Mouse (Mus musculus): ENCODE measurements at regions not wholly inside any gene's neighbourhood (a gene's known extent, or its start where the extent isn't known, plus 50 kb on each side); places are given as distances from the start of the nearest gene placed in this dataset.
A peak's percentile ranks its signal among the peaks of the same experiment; 100 is the strongest.

DNA sequence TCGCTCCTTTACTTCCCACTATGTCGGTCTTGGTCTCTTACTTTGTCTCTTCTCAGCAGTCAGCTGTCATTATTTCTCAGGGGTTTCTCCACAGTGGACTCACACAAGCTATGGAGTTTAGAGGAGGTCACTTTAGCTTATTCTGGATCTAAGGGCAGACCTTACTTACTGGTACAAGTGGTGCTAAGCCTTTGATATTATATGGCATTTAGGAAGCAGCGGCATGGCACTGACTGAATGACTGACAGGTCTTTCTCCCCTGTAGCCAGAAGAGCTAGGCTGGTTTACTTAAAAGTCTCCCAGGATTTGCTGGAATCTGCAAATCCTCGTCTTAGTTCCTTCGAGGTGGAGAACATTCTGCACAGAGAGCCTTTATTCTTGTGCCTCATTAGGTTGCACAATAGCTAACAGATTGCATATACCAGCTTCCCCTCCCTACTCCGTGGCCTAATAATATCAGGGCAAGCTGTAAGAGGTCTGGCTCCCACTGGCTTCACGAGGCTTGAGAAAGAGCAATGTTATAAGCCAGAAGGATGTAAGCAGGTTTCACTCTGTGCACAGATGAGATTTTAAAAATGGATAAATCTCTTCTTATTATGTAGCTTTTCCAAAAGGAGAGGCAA, 214.1 kb upstream of the 4930583I09Rik start:
- peak in 1 of 2 experiments; percentile 41 for DNase-seq (ENCODE audit: inconsistent age in 2 of 2, low spot score in 1 of 2)

DNA sequence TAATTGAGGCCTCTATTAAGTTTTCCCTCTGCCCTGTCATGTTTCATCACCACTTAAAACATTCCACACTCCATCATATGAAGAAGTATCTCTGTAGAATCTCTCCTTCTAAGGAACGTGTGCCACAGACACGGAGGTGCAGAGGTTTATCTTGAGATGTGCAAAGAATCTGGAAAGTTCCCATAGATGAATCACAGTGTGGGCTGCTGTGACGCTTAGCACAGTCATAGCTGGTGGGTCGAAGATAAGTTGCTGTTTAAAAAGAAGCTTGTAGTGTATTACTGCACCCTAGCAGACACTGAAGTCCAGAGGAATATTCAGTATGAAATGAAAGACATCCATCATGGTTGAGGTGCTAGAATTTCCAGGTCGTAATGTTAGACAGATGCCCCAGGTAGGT, 179.9 kb upstream of the 4930583I09Rik start:
- DNase-seq (ENCODE audit: inconsistent age in 2 of 2, low spot score in 1 of 2) = no peak

DNA sequence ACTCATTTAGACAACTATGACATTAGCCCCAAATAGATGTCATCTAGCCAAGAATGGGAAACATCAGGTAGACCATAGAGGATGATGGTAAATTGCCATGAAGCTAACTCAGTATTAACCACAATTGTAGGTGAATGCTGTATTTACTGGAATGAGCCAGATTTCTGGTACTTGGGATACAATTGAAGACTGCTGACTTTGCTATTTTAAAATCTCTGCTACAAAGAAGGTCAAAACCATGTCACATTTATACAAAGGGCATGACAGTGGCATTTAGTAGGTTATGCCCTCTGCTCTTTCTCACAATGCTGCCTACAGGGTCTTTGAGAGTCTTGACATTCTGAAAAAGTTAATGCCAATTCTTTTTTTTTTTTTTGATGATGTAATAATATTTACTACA, 178.8 kb upstream of the 4930583I09Rik start:
- no peak for DNase-seq (ENCODE audit: inconsistent age in 2 of 2, low spot score in 1 of 2)

DNA sequence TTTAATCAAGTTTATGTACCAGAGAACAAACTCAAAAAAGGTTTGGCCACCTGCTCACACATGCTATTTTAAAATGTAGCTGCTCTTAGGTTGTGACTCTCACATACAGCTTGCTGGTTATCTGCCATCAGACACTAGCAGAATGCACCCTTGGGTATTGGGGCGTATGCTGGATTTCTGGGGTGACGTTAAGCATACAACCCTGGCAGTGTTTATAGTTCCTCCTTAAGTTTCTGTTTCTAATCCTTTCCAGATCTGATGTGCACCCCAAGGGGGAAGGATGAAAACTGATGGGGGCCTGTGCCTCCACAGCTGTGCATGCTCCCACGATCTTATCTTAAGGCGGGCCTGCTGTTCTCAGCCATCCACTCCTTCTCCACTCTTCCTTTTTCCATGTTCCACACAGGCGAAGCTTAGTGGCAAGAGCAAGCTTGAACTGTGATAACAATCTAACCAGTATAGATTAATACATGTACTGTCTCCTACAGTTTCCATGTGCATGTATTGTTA, 164.8 kb upstream of the 4930583I09Rik start:
- no peak for DNase-seq (ENCODE audit: inconsistent age in 2 of 2, low spot score in 1 of 2)

DNA sequence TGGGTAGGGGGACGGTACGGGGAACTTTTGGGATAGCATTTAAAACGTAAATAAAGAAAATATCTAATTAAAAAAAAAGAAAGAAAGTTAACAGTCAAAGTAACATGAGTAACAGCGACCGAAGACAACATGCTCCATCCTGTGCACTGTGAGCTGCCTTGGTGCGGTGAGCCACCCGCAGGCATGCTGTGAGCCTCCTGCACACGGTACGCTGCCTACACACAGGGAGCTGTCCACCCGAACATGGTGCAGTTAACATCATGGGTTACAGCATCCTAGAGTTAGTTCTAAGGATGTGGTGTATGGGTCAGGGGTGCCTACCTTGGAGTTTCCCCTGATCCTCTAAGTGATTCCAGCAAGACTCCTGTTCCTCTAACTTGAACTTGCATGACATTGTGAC, 158.6 kb upstream of the 4930583I09Rik start:
- no peak for DNase-seq (ENCODE audit: inconsistent age in 2 of 2, low spot score in 1 of 2)

DNA sequence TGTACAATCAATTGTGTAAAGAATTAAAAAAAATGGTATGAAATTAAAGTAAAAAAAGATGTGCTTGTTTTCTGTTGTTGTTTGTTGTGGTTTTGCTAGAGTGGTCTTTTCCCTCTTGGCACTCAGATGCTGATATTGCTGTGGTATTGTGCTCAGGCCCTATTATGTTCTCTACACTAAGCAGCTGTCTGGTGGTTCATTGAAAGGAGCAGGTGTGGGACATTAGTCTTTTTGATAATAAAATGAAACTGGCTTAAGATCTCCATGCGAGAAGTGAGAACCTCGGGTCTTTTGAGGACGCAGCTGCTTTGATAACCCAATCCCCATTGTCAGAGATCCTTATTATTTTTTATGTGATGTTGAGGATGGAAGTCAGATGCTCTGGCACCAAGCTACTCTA, 155.4 kb upstream of the 4930583I09Rik start:
- no peak for DNase-seq (ENCODE audit: inconsistent age in 2 of 2, low spot score in 1 of 2)

DNA sequence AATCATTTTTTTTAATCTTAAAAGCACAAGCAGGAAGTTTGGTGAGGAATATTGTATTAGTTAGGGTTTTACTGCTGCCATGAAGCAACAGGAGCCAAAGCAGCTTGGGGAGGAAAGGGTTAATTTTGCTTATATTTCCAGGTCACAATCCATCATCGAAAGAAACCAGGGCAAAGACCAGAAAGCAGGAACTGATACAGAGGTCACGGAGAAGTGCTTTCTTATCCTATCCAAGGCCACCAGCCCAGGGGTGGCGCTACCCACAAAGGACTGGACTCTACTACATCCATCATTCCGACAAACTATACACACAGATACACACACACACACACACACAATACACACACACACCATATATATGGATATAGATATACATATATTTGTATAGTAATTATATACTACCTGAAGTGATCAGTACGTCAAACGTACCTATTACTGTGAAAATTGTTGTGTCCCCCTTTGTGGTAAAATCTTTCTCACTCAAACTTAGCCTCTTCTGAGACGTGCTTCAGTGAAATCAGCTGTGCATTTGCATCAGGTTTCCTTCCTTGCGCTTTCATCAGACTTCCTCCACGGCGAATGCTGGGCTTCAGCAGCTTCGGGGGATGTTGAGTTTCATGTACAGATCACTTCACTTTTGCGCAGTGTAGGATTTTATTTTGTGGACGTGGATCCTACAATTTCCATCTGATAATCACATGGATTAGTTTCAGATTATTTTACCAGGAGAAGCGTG, 148.6 kb upstream of the 4930583I09Rik start:
- DNase-seq (ENCODE audit: inconsistent age in 2 of 2, low spot score in 1 of 2) = no peak

DNA sequence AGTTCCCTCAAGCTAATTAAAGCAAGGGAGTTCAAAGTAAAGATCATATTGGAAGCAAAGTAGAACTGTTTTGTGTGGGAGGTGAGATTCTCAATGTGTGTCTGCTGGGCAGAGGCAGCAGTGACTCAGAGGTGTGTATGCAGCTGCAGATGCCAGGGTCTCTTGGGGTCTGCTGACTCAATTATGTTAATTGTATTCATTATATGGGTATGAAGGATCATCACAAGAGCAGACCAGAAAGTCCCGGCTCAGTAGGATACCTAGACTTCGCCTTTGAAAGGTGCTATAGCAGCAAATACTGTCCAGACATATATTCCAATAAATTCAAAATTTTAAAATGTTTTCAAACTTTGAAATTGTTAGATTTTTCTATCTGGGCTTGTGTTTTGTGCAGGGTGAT, 147.6 kb upstream of the 4930583I09Rik start:
- no peak for DNase-seq (ENCODE audit: inconsistent age in 2 of 2, low spot score in 1 of 2)

DNA sequence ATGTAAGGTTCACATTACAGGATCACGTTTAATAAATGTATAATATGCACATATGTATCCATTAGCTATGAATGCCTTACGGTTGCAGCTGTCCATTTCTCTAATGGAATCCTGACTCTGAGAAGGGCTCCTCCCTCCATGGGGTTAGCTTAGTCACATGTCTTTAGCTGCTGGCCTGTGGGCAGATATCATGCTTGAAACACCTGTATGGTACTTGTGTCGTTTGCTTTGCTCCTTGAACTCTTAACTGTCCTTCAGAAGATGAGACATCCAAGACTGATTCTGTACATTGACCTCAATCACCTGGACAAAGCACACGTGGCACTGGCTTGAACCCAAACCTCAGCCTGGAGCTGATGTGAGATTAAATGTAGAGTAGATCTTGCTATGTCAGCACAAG, 128.3 kb upstream of the 4930583I09Rik start:
- no peak for DNase-seq (ENCODE audit: inconsistent age in 2 of 2, low spot score in 1 of 2)

DNA sequence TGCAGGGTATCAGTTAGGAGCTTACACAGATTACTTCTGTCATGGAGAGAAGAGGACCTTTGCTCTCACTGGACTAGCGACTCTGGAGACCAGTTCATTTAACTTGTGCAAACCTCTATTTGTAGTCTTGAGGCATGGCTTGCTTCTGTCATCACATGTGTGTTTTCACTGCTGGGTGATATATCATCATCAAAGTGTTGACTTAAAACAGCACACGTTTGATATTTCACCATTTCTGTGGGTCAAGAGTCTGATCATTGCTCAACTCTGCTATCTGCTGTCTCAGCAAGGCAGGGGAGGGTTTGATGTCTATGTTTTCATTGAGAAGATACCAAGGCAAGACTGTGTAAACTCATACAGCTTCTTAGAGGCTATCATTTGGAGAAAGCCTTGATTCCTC, 126.0 kb upstream of the 4930583I09Rik start:
- no peak for DNase-seq (ENCODE audit: inconsistent age in 2 of 2, low spot score in 1 of 2)

DNA sequence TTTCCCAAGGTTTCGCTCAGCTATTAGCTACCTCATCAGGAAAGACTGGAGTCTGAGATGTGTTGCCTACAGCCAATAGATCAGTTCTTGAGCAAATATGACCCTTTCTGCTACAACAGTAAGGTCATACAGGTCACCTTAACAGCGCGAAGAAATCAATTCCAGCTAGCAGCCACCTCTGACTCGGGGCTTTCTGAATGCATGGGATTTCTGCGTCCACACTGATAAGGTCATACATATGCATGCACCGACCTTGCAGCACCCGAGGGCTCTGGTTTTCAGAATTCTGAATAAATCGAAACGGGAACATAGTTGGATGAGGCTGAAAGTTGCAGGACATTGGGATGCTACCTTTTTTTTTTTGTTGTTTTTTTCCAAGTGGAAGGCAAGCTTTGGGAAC, 121.6 kb upstream of the 4930583I09Rik start:
- no peak for DNase-seq (ENCODE audit: inconsistent age in 2 of 2, low spot score in 1 of 2)

DNA sequence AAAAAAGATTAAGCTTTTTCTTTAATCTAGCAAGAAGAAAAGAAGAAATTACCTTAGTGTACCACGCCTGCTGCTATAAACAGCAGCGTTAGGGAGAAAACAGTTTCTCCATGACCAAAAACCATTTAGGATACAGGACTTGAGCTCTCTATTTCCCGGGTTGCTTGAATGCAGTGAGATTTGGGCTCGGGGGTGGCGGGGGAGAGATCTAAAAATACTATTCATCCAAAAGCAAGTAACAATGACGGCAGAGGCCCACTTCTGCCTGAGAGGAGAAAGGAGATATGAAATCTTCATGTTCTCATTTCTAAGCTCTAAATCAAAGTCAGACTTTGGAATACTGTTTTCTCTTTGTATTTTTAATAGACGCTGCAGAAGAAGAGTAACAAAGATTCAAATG, 120.6 kb upstream of the 4930583I09Rik start:
- no peak for DNase-seq (ENCODE audit: inconsistent age in 2 of 2, low spot score in 1 of 2)

DNA sequence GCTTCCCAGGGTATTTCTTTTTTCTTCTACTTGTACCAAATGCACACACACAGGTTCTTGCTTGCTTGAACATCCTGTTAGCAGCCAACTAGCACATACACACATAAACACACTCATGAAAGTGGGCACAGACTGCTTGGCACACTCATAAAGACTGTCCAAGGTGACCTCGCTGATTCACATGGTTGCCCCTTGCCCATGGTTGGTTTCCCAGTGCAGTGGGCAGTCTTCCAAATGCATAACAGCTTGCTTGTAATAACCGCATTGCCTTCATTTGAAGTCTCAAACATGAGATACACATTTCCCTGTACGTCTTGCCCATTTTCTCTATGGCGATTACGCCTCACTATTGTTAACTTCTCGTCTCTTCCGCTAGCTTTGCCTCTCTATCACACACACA, 117.4 kb upstream of the 4930583I09Rik start:
- no peak for DNase-seq (ENCODE audit: inconsistent age in 2 of 2, low spot score in 1 of 2)

DNA sequence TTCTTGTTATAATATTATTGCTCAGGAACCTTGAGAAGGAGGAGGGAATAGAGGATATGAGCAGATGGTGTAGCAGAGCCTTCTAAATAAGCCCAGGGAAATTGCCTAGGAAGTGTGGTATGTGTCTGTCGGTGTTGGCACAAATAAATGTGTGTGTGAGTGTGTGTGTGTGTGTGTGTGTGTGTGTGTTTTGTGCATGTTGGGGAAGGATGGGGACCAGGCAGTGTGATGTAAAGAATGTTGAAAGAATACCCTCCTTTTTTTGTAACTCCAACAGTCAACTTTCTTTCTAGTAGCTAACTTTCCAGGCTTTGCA, 115.7 kb upstream of the 4930583I09Rik start:
- no peak for DNase-seq (ENCODE audit: inconsistent age in 2 of 2, low spot score in 1 of 2)

DNA sequence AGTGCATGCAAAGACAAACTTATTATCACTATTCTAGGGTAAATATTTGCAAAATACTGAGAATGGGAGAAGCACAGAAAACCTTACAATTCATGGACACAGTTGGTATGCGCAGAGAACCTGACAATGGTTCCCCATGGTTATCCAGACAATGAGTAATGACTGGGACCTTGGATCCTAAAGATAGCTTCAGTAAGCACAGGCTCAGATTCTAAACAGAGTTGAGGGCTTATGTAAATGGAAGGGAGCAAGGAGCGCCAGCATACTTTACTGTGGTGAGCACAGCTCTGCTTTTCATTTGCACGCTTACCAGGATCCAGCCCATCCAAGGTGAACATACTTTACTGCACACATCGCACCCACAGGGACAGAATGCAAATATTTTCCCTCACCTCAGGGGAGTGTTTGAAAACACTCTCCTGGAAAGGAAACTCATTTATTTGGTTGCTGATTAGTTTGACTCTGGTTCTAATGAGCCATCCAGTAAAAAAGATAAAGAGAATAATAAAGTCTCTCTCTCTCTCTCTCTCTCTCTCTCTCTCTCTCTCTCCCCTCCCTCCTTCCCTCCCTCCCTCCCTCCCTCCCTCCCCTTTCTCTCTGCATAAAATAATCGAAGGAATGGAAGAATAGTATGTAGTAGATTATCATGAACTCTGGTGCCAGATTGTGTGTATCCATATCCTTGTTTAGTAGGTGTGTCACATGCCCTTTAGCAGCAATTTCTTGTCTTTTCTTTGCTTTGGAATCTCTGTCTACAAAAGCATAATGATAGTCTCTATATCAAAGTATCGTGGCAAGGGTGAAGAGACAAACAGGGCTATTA, 115.1 kb upstream of the 4930583I09Rik start:
- DNase-seq (ENCODE audit: inconsistent age in 2 of 2, low spot score in 1 of 2) = no peak

DNA sequence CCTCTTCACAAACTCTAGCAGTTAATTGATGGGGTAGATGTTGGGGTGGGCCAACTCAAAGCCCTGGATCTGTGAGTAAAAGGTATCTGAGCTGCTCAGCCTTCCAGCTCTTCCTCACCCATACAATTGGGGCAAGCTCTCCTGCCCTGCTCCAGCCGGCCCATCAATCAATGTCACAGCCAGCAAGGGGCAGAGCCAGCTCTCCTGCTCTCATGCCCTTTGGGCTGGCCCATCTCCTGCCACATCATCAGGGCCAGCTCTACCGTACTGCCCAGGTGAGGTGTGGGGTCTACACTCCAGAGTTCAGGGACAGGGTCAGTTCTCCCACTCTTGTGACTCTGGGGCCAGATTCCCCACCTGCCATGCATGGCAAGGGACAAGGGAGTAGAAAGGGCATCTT, 107.3 kb upstream of the 4930583I09Rik start:
- no peak for DNase-seq (ENCODE audit: inconsistent age in 2 of 2, low spot score in 1 of 2)

DNA sequence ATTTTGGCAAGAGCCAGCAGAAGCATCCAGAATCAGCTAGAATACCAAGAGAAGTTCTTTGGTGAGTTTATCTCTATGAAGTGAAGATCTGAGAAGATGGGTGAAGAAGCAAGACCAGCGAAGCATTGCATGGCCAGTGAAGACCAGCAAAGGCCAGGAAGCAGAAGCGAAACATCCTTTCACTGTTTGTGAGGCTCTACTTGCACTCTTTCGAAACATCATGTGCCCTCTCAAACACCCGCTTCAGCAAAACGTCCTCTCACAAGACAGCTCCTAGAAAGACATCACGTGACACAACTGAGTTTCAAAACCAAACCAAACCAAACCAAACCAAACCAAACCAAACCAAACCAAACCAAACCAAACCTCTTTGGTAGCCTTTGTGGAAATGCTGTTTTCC, 105.7 kb upstream of the 4930583I09Rik start:
- no peak for DNase-seq (ENCODE audit: inconsistent age in 2 of 2, low spot score in 1 of 2)

DNA sequence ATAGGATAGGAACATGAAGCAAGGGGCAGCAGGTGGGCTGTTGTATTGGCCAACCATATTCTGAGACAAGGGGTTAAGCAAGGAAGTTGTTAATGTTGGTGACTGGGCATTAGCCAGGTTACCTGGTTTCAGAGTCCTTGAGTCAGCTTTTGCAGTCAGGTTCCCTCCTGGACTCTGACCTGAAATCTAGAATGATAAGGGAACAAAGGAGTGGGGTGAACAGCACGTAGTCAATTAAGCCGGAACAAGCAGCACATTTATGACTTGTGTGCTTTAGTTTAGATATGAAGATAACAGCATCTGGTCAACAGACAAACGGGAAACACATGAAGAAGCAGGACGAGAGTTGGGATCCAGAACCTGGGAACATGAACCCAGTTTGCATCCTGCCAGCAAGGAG, 99.8 kb upstream of the 4930583I09Rik start:
- DNase-seq (ENCODE audit: inconsistent age in 2 of 2, low spot score in 1 of 2) = no peak

DNA sequence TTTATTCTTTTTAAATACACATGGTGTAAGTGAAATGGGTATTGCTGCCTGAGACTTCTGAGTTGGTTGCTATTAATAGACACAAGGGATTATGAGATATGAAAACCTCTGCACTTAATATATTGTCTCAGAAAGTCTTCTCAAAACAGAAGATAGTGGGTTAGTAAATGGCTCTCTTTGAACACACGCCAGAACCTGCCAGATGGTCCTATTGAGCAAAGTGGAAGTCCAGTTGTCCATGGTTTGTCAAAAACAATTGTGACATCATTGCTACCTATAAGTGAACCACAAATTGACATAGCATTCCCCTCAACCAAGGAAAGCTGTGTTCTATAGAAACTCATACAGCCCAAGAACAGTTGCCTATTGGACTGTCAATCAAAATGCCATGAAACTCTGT, 98.5 kb upstream of the 4930583I09Rik start:
- no peak for DNase-seq (ENCODE audit: inconsistent age in 2 of 2, low spot score in 1 of 2)

DNA sequence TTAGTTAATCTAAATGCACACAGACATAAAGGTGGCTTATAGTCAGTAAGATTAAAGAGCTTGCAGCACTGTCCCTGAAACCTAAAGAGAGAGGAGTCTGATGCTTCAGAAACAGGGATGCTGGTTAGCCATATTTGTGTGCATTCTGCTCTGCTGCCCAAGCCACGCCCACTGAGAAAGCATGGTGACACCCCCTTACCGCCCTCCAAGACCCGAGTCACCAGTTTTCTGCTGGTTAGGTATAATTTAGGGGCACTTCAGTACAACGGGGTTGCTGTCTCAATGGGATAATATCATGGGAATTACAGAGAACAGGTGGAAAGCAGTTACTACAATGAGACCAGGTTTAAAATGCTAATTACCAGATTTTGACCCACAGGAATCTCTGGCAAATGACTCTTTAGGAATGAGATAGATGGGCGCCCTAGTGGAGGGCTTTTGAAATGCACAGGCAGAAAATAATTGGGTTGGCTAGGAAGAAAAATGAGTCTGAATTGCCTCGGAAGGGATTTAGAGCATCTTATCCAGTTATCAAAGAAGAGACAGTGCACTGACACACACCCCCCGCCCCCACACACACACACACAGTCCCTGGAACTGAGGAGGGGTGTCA, 95.1 kb upstream of the 4930583I09Rik start:
- no peak for DNase-seq (ENCODE audit: inconsistent age in 2 of 2, low spot score in 1 of 2)

DNA sequence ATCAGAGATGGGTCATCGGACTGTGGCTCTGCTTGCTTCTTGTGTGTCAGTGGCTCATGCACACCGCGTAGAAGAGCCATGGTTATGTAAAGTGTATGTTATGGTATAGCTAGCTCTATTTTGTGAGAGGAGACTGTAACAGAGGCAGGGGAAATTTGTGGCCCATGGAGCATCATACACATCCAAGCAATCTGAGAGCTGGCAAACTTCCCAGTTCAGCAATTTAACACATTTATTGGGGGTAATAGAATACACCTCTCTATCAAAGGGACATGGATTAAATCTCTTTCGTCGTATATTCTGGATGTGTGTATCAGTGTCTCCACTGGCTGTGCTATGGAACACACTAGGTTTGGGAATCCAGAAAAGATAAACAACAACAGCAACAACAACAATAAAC, 87.9 kb upstream of the 4930583I09Rik start:
- DNase-seq (ENCODE audit: inconsistent age in 2 of 2, low spot score in 1 of 2) = no peak

DNA sequence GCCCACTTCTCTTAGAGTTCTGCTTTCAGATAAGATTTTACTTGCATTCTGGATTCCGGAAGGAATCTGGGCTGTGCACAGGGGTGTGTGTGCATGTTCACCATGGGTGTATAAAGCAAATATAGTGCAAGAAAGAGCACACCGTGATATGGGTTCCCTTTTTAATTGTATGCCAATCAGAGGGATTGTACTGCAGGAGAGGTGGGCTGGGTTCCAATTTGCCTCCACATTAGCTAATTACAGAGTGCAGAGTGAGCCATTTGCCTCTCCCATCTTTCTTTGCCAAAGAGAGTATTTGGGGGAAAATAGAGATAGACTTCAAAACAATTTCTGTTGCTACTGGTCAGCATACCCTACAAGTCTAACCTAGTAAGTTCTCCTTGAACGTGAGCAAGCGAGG, 86.4 kb upstream of the 4930583I09Rik start:
- no peak for DNase-seq (ENCODE audit: inconsistent age in 2 of 2, low spot score in 1 of 2)

Data from adrenal gland, adult (tissue).